Mouse (Mus musculus) midbrain, embryonic 15.5 days (tissue): ENCODE data around the gene Plxnc1. TPM values are rescaled to one million over a fixed set of nuclear protein-coding genes. Genes with fewer than 3 reads are reported as not detected.

ENCODE experiments used
- ATAC-seq: fragments of 200-750 bp; cut with Nextera tagmentation; replicated peaks from 2 replicates; pipeline ENCODE4 v1.8.0; 2017; ENCODE audit warnings: moderate TSS enrichment
- H3K27ac ChIP-seq: fragments of 300-500 bp; sonication (generic); 2 replicates; pipeline ENCODE4 v1.5.1; 2015; ENCODE audit warnings: mild to moderate bottlenecking, inconsistent platforms
- H3K27me3 ChIP-seq: fragments of 300-500 bp; sonication (generic); replicated peaks from 2 replicates; pipeline ENCODE4 v1.6.1; 2015; ENCODE audit warnings: inconsistent platforms
- H3K36me3 ChIP-seq: fragments of 300-500 bp; sonication (generic); replicated peaks from 2 replicates; pipeline ENCODE4 v1.6.1; 2015; ENCODE audit warnings: inconsistent platforms
- H3K4me1 ChIP-seq: fragments of 300-500 bp; sonication (generic); 2 replicates; pipeline ENCODE4 v1.6.1; 2015; ENCODE audit warnings: inconsistent platforms
- H3K4me2 ChIP-seq: fragments of 300-500 bp; sonication (generic); 2 replicates; pipeline ENCODE4 v1.6.1; 2015; ENCODE audit warnings: inconsistent platforms, mild to moderate bottlenecking, moderate library complexity
- H3K4me3 ChIP-seq: fragments of 300-500 bp; sonication (generic); 2 replicates; pipeline ENCODE4 v1.5.1; 2015; ENCODE audit warnings: mild to moderate bottlenecking, inconsistent platforms
- H3K9ac ChIP-seq: fragments of 300-500 bp; sonication (generic); 2 replicates; pipeline ENCODE4 v1.6.1; 2015; ENCODE audit warnings: mild to moderate bottlenecking, inconsistent platforms
- H3K9me3 ChIP-seq: fragments of 300-500 bp; sonication (generic); 2 replicates; pipeline ENCODE4 v1.6.1; 2016; ENCODE audit warnings: inconsistent platforms
- WGBS: fragments of 180-500 bp; shearing (Covaris S2); methylation state at CpG from one replicate; pipeline ENCODE4 v1.1.7; 2015; ENCODE audit warnings: mixed read lengths; 5-methylcytosine and 5-hydroxymethylcytosine counted together
- polyA plus RNA-seq: library from polyadenylated mRNA; unstranded; fragments of >200 nt; fragmentation: Nextera tagmentation; extraction: Ambion mirVana; gene quantifications from 2 replicates; pipeline ENCODE4 v1.2.1, GENCODE M21; 2015

Gene Plxnc1
- polyA plus RNA-seq, 1 experiment from 2014 or later = 18.2 TPM

DNA sequence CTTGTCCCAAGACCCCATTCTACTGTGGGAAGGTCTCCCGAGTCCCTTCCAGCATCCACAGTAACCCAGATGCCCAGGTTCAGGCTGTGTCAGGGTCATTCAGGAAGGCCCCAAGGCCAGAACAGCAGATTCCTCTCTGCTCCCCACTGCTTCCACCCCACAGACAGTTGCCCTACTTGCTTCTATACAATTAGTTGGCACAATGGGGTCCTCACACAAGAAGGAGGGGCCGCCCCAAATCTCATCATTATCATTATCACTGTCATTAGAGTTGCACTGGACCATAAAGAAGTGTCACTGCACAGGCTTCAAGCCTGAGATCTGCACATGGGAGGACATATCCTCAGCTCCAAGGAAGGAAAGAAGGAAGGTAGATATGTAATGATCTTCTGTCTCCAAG lies 48.3 kb downstream of the Plxnc1 start:
- H3K36me3 ChIP-seq = no peaks in the 10 kb centered on the region
- H3K27ac ChIP-seq = no peak overlapping the region
- H3K27me3 ChIP-seq = no peaks in the 10 kb centered on the region
- H3K4me3 ChIP-seq = no peak overlapping the region
- no peaks in the 10 kb centered on the region for H3K9me3 ChIP-seq
- no peak for ATAC-seq
- WGBS = 94% methylated on average over 2 of the region's 2 CpGs
- H3K9ac ChIP-seq = no peak overlapping the region
- no peaks in the 10 kb centered on the region for H3K4me1 ChIP-seq
- no peak overlapping the region for H3K4me2 ChIP-seq

DNA sequence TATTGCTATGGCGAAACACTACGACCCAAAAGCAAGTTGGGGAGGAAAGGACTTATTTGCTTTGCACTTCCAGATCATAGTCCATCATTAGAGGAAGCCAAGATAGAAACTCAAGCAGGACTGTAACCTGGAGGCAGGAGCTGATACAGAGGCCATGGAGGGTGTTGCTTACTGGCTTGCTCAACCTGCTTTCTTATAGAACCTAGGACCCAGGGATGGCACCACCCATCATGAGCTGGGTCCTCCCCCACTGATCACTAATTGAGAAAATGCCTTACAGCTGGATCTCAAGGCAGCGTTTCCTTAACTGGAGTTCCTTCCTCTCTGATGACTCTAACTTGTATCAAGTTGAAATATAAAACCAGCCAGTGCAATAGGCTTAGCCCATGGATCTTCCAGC lies 48.8 kb downstream of the Plxnc1 start:
- no peak for ATAC-seq
- WGBS = 97% methylated on average over 3 of the region's 3 CpGs
- Histone ChIP-seq H3K27ac (no peak overlapping the region), H3K9ac (no peak overlapping the region), H3K27me3 (no peaks in the 10 kb centered on the region), H3K36me3 (no peaks in the 10 kb centered on the region), H3K4me3 (no peak overlapping the region), H3K9me3 (no peaks in the 10 kb centered on the region), H3K4me1 (no peaks in the 10 kb centered on the region), H3K4me2 (no peak overlapping the region)

DNA sequence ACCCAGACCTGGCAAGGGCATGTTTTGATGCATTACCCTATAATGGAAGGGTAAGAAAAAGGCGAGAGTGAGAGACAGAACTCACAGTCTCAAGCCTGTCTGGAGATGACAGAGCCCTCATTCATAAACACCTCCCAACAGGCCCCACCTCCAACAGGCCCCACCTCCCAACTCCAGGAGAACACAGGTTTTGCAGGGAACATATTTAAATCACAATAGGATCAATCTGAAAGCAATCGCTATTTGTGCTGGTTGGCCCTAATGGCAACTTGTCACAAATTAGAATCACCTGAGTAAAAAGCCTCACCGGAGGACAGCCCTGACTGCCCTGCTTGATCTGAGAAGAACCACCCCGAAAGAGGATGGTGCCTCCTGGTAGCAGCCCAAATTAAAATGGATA lies 54.9 kb downstream of the Plxnc1 start:
- no peak overlapping the region for H3K9ac ChIP-seq
- 0 out of 2 replicates have a peak, but pooled peaks cover 3% of the 10 kb centered on the region for H3K9me3 ChIP-seq
- no peaks in the 10 kb centered on the region for H3K36me3 ChIP-seq
- no peaks in the 10 kb centered on the region for H3K27me3 ChIP-seq
- no peaks in the 10 kb centered on the region for H3K4me1 ChIP-seq
- H3K4me2 ChIP-seq = no peak overlapping the region
- no peak overlapping the region for H3K27ac ChIP-seq
- no peak for ATAC-seq
- WGBS = 84% methylated on average over 4 of the region's 4 CpGs
- no peak overlapping the region for H3K4me3 ChIP-seq

DNA sequence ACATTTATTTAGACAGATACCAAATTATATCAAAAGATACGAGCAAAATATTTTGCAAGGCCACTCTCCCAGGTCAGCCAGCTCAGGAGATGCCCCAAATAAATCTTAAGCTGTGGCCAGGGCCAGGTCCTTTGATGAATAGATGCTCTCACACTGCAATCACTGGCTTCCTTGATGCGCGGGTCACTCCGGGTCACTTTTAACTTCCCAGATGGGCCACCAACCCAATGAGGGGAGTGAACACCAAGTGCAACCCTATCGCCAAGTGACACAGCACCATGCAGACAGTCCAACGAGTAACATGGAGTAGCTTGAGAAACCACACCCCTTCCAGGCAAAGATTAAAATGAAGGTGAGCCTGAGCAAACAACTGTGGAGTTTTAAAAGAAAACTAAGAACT lies 61.4 kb downstream of the Plxnc1 start:
- H3K9me3 ChIP-seq = no peaks in the 10 kb centered on the region

DNA sequence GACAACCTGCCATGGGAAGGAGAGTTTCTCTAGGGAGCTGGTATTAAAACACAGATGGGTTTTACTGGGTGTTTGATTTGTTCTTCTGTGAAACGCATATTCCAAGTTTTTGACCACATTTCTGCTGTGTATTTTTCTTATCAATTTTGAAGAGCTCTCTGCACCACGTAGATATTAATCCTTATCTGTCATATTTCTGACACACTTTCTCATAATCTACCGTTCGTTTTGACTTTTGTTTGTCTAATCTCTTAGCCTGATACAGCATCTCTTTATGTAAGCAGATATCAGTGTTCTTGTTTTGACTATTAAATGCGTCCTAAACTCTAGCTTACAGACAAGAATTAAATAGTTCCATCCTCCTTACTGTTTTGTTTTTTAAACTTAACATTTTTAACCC lies 73.1 kb downstream of the Plxnc1 start:
- no peak for ATAC-seq
- H3K4me2 ChIP-seq = no peak overlapping the region
- 93% methylated on average over 5 of the region's 5 CpGs for WGBS
- H3K9ac ChIP-seq = no peak overlapping the region
- no peak overlapping the region for H3K4me3 ChIP-seq
- H3K27ac ChIP-seq = no peak overlapping the region
- no peaks in the 10 kb centered on the region for H3K9me3 ChIP-seq
- no peaks in the 10 kb centered on the region for H3K27me3 ChIP-seq
- no peaks in the 10 kb centered on the region for H3K4me1 ChIP-seq
- 0 out of 2 replicates have a peak, but pooled peaks cover 8% of the 10 kb centered on the region for H3K36me3 ChIP-seq

More for the DNA sequence above, 61.4 kb downstream of the Plxnc1 start:
- no peak overlapping the region for H3K4me3 ChIP-seq
- H3K36me3 ChIP-seq = 0 out of 2 replicates have a peak, but pooled peaks cover 8% of the 10 kb centered on the region
- no peak for ATAC-seq
- H3K9ac ChIP-seq = no peak overlapping the region
- WGBS = 91% methylated on average over 6 of the region's 6 CpGs
- H3K27ac ChIP-seq = no peak overlapping the region
- no peak overlapping the region for H3K4me2 ChIP-seq
- no peaks in the 10 kb centered on the region for H3K27me3 ChIP-seq
- H3K4me1 ChIP-seq = no peaks in the 10 kb centered on the region

DNA sequence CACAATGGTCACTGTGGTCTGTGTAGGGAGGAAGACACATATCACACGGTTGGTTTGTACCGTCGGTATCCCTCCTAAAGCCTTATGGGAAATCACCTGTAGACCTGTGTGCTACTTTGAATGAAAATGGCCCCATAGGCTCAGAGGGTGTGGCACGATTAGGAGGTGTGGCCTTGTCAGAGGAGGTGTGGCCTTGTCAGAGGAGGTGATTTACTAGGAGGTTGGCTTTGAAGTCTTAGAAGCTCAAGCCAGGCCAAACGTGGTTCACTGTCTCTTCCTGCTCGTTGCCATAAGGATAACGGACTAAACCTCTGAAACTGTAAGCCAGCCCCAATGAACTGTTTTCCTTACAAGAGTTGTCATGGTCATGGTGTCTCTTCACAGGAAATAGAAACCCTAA lies 73.5 kb downstream of the Plxnc1 start:
- no peaks in the 10 kb centered on the region for H3K27me3 ChIP-seq
- H3K36me3 ChIP-seq = 0 out of 2 replicates have a peak, but pooled peaks cover 8% of the 10 kb centered on the region
- H3K4me1 ChIP-seq = no peaks in the 10 kb centered on the region
- H3K9ac ChIP-seq = no peak overlapping the region
- no peak overlapping the region for H3K27ac ChIP-seq
- H3K4me2 ChIP-seq = no peak overlapping the region
- H3K9me3 ChIP-seq = no peaks in the 10 kb centered on the region
- ATAC-seq = no peak
- no peak overlapping the region for H3K4me3 ChIP-seq
- 91% methylated on average over 7 of the region's 7 CpGs for WGBS

DNA sequence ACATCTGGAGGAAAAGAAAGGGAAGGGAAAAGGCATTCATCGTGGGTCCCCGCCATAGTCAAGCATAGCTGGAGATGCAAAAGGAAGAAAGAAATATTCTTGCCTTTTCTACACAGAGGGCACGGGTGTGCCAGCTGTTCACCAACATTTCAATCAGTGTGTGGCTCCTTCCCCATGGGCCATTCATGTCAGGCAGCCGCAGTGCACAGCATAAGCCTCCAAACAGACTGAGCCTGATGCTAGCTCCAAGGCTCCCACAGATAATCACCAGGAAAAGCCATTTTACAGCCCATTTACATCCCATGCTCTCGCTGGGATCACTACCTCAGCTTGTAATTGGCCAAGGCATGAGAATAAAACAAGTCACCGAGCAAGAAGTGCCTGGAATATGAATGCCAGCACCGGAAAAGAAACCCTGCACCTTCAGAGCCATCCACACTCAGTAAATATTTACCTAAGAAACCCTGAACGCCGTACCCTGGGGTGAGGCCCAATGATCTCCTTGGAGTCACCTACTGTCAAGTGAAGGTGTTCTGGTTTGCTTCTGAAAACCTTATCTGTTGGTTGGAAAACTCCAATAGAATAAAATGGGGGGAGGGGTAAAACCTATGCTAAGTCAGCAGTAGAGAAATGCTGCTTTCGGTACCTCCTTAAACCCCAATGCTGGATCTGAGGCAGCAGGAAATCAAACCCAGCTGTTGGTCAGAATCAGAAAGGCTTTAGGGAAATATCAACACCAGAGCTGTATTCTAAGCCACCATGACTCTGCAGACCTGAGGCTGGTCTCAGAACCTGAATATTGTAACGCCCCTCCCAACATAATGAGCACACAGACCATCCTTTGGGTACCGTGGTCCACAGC lies 77.4 kb downstream of the Plxnc1 start:
- H3K9me3 ChIP-seq = no peaks in the 10 kb centered on the region
- no peak overlapping the region for H3K4me2 ChIP-seq
- WGBS = 81% methylated on average over 12 of the region's 12 CpGs
- no peak overlapping the region for H3K4me3 ChIP-seq
- ATAC-seq = no peak
- H3K27ac ChIP-seq = no peak overlapping the region
- no peak overlapping the region for H3K9ac ChIP-seq
- H3K36me3 ChIP-seq = 0 out of 2 replicates have a peak, but pooled peaks cover 12% of the 10 kb centered on the region
- no peaks in the 10 kb centered on the region for H3K4me1 ChIP-seq
- H3K27me3 ChIP-seq = no peaks in the 10 kb centered on the region

DNA sequence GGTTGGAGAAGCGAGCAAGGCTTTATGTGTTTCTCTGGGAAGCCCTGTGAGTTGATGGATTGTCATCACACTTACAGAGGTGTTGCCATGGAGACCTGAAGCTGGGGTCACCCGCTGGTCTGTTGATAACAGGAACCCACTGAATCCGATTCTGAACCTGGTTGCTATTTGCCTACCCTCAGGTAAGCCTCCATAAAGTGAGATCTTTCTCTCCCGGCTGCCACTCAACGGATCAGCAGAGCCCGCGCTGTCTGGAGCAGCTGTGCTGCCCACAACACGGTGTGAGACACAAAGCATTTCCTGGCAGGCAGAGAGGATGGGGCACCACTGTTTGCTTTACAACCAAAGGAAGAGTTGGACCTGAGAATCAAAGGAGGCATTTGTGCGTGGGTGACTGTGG lies 79.4 kb downstream of the Plxnc1 start:
- Histone ChIP-seq H3K27ac (peak overlapping the region; percentile 59), H3K4me1 (no peaks in the 10 kb centered on the region)
- 54% methylated on average over 9 of the region's 9 CpGs for WGBS

DNA sequence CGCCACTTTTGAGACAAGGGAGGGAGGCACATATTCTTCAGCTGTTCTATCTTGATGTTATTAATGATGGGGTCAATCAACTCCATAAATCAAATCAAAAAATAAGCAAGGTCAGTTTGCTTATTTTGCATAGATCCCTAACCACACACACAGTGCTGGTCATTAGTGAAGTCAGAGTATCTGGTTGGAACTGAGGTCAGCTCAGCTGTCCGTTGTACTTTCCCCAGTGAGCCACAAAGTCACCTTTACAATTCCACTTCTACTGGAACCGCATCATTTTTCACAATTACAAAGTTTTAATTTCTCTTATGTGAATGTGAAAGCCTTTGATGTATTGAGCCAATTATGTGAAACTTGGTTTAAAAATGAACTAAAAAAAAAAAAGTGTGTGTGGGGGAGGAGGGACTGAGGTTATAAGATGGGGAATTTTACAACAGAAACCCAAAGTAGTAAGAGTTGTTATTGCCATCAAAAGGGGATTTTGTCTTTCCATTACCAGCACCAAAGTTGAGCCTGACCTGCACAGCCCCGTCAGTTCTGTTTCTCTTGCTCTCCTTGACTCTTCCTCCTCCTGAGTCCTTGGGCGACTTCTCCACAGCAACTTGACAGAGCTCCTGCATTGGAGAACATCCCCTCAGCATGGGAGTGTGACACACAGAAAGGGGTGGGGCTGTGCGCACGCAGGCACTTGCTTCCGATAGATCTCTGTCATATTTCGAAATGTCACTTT lies 80.3 kb downstream of the Plxnc1 start:
- H3K4me3 ChIP-seq = no peak overlapping the region
- 90% methylated on average over 9 of the region's 9 CpGs for WGBS
- no peak for ATAC-seq

More for the DNA sequence above, 79.4 kb downstream of the Plxnc1 start:
- Histone ChIP-seq H3K4me2 (no peak overlapping the region), H3K9ac (no peak overlapping the region), H3K4me3 (no peak overlapping the region), H3K27me3 (no peaks in the 10 kb centered on the region), H3K36me3 (0 out of 2 replicates have a peak, but pooled peaks cover 4% of the 10 kb centered on the region), H3K9me3 (no peaks in the 10 kb centered on the region)
- peak; percentile 86 for ATAC-seq

DNA sequence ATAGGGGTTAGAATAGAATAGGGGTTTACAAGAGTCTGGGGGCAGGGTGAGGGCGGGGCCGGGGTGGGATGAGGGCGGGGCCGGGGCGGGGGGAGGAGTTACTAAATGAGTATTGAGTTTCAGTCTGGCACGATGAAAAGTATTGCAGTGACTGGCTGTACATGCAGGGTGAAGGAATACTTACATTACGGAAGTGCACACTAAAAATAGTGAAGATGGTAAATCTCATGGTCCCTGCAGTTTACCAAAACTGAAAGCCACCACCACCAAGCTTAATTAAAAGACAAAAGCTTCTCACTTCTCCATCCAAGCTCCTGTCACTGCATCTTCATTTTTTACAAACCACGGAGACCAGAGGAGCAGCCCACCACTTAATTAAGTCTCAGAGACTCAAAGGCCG lies 81.4 kb downstream of the Plxnc1 start:
- Histone ChIP-seq H3K4me3 (no peak overlapping the region), H3K9me3 (no peaks in the 10 kb centered on the region), H3K27me3 (no peaks in the 10 kb centered on the region), H3K9ac (no peak overlapping the region), H3K27ac (no peak overlapping the region), H3K4me2 (no peak overlapping the region), H3K36me3 (0 out of 2 replicates have a peak, but pooled peaks cover 4% of the 10 kb centered on the region), H3K4me1 (no peaks in the 10 kb centered on the region)
- 88% methylated on average over 9 of the region's 9 CpGs for WGBS
- ATAC-seq = no peak

More for the DNA sequence above, 80.3 kb downstream of the Plxnc1 start:
- Histone ChIP-seq H3K9me3 (no peaks in the 10 kb centered on the region), H3K36me3 (0 out of 2 replicates have a peak, but pooled peaks cover 4% of the 10 kb centered on the region), H3K27me3 (no peaks in the 10 kb centered on the region), H3K4me1 (no peaks in the 10 kb centered on the region), H3K27ac (no peak overlapping the region), H3K9ac (no peak overlapping the region), H3K4me2 (no peak overlapping the region)

DNA sequence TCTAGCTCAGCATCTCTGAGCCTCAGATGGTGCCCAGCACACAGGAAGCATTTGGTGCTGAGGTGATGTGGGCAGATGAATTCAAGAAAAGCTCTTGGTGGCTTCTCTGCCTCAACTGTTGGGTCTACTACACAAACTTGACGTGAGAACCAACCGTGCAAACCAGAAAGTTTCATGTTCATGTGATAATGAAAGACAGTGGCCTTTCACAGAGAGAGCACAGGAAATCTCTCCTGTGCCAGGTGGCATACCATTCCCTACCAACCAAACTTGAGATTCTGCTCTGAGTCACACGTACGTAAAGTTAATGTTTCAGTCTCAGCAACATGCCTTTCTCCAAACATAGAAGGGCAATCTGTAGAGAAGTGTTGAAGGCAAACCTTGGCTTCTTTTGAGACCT lies 83.8 kb downstream of the Plxnc1 start:
- Histone ChIP-seq H3K36me3 (0 out of 2 replicates have a peak, but pooled peaks cover 4% of the 10 kb centered on the region), H3K27ac (no peak overlapping the region), H3K27me3 (no peaks in the 10 kb centered on the region), H3K4me3 (no peak overlapping the region), H3K9ac (no peak overlapping the region), H3K4me2 (no peak overlapping the region), H3K4me1 (no peaks in the 10 kb centered on the region), H3K9me3 (no peaks in the 10 kb centered on the region)
- WGBS = 97% methylated on average over 4 of the region's 4 CpGs
- ATAC-seq = no peak

DNA sequence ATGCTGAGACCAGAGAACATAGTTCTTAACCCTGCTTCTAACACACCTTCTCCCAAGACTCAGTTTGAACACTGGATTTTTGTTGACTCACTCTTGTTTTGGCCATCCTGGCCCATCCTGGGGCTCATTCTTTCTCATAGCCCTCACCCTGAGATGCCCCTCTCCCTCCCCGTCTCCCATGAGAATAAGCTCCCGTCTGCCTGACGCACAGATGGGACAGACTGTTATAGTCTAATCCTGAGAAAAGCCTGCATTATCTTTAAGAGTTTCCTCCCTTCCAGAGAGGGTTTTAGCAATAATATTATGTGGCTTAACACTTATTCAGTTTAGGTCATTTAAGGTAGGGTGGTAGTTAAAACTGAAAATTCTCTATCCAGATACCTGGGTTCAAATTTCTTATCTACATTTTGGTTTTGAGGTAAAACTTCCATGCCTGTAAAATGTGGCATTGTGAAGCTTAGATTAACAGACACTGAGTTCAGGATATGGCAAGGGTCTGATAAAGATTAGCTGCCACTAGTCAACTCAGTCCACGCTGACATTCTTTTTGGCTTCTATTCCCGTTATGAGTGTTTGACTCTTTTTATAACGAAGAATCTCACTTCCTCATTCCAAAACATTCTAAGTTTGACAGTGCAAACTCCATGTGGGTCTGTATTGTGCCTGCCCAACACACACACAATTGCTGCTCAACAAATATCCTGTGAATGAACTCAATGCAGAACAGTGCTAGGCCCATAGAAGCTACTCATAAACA lies 86.2 kb downstream of the Plxnc1 start:
- no peak for ATAC-seq
- H3K36me3 ChIP-seq = 0 out of 2 replicates have a peak, but pooled peaks cover 2% of the 10 kb centered on the region
- H3K4me3 ChIP-seq = no peak overlapping the region

More for the DNA sequence above, 86.2 kb downstream of the Plxnc1 start:
- H3K9ac ChIP-seq = no peak overlapping the region
- 87% methylated on average over 6 of the region's 6 CpGs for WGBS
- no peaks in the 10 kb centered on the region for H3K9me3 ChIP-seq
- H3K27ac ChIP-seq = no peak overlapping the region
- no peaks in the 10 kb centered on the region for H3K27me3 ChIP-seq
- no peak overlapping the region for H3K4me2 ChIP-seq
- H3K4me1 ChIP-seq = no peaks in the 10 kb centered on the region
